Mouse (Mus musculus) neutrophil, adult 5-6 weeks (primary cell): ENCODE data around the gene Mpp1. TPM values are rescaled to one million over a fixed set of nuclear protein-coding genes. Genes with fewer than 3 reads are reported as not detected.
A peak's percentile ranks its signal among the peaks of the same experiment; 100 is the strongest.
"Not testable (repeated sequence)": the region's sequence is repeated elsewhere in the genome, so short reads cannot be mapped to it uniquely, and the experiment has no call there.

Experiments used
- ATAC-seq: fragments of 151-379, 151-347 bp; 2 replicates; pipeline ENCODE4 v1.8.0; 2017; ENCODE audit warnings: mild to moderate bottlenecking, moderate TSS enrichment; ENCODE audit not compliant: insufficient number of reproducible peaks, poor library complexity, low FRiP score, severe bottlenecking; ENCODE audit errors: extremely low read depth
- total RNA-seq: library from RNA; stranded (forward); fragments of 200-1000 nt; gene quantifications from 2 replicates; pipeline ENCODE4 v1.2.3, GENCODE M21; 2017

Mpp1 gene
- total RNA-seq, result 157 and 164 TPM in 2 replicates

- ATAC-seq, result peak; percentile 89
Measured at GRCm38 (mm10) chrX:75130467-75131160, at the start of gene Mpp1. TSS of gene Mpp1 (minus strand) at chrX:75131016.

GRCm38 (mm10) chrX:75163670-75164069, 32.9 kb upstream of the Mpp1 start, which contains the start of gene Smim9:
TSS of gene Smim9 (minus strand) at chrX:75163770.
- ATAC-seq, result no peak

GRCm38 (mm10) chrX:75155576-75156243, 24.9 kb upstream of the Mpp1 start:
- ATAC-seq, result no peak

- ATAC-seq, result no peak
Measured at GRCm38 (mm10) chrX:75152249-75152648, 21.4 kb upstream of the Mpp1 start.

- no peak for ATAC-seq
Measured at GRCm38 (mm10) chrX:75150304-75150703, 19.5 kb upstream of the Mpp1 start.

- ATAC-seq, result no peak
Measured at GRCm38 (mm10) chrX:75148414-75148813, 17.6 kb upstream of the Mpp1 start.

- ATAC-seq, result not testable (repeated sequence)
Measured at GRCm38 (mm10) chrX:75143124-75143555, 12.3 kb upstream of the Mpp1 start.

GRCm38 (mm10) chrX:75138182-75138581, 7.4 kb upstream of the Mpp1 start:
- ATAC-seq, result no peak

GRCm38 (mm10) chrX:75137729-75138128, 6.9 kb upstream of the Mpp1 start:
- no peak for ATAC-seq

GRCm38 (mm10) chrX:75136938-75137337, 6.1 kb upstream of the Mpp1 start:
- ATAC-seq, result no peak

- ATAC-seq, result no peak
Measured at GRCm38 (mm10) chrX:75129474-75129873, 1.3 kb downstream of the Mpp1 start.

- ATAC-seq, result no peak
Measured at GRCm38 (mm10) chrX:75128333-75128980, 2.4 kb downstream of the Mpp1 start.

- ATAC-seq, result peak; percentile 46
Measured at GRCm38 (mm10) chrX:75126893-75127292, 3.9 kb downstream of the Mpp1 start.

GRCm38 (mm10) chrX:75125606-75126005, 5.2 kb downstream of the Mpp1 start:
- ATAC-seq, result no peak

- ATAC-seq, result no peak
Measured at GRCm38 (mm10) chrX:75115550-75115949, 15.3 kb downstream of the Mpp1 start.

- ATAC-seq, result no peak
Measured at GRCm38 (mm10) chrX:75102293-75102692, 28.5 kb downstream of the Mpp1 start.

- ATAC-seq, result no peak
Measured at GRCm38 (mm10) chrX:75098799-75099198, 32.0 kb downstream of the Mpp1 start.

- ATAC-seq, result no peak
Measured at GRCm38 (mm10) chrX:75096163-75096770, 34.5 kb downstream of the Mpp1 start.

- peak; percentile 99 for ATAC-seq
Measured at GRCm38 (mm10) chrX:75095369-75096162, 35.2 kb downstream of the Mpp1 start, which contains the start of gene Dkc1. TSS of gene Dkc1 (plus strand) at chrX:75095854.
